Mouse (Mus musculus): ENCODE measurements around the gene Prr5l.

The Prr5l gene

DNA sequence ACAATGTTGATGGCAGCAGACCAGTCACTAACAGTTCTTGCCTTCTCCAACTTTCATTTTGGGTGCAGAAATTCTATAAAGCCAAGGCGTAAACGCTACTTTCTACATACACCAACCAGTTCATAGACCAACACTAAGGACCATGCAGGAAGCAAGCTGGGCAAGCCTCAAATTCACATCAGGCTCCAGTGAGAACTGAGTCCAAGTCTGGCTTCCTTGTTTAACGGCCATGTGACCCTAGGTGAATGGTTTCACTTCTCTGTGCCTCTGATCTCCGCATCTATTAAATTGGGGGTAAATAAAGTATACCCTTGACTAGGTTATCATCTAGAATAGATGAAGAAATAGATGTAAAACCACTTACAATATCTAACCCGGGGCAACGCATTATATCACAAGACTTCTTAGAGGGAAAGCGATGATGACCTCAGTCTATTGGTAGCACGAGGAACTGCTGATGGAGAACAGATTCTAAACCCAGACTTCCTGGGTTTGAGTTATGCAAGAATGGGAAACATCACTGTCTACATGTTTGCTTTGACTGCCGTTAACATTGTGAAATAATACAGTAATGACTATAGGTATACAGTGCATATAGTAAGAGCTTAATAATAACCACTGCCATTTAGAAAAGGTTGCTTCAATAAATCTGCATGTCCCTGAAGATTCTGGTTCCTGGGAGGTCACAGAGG lies 1.2 kb downstream of the Prr5l start:
- DNase-seq (ENCODE audit: low spot score): no peak

DNA sequence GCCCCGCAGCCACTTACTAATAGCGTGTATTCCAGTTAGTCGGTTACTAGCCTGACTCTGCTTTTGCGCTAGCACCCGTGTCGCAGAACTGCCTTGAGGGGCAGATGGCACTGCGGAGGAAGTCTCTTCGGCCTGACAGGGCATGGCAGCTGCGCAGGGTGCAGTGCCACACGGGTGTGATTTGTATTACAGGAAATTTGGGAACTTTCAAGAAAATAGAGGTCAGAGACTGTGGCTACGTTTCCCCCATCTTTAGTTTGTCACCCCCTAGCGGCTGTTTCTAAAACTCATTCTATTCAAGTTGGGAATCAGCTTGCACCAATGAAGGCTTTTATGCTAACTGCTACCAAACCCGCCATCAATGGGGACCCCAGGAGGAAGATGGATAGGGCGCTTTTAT lies 11.6 kb downstream of the Prr5l start:
- peak; percentile 87 for DNase-seq (ENCODE audit: low spot score)

DNA sequence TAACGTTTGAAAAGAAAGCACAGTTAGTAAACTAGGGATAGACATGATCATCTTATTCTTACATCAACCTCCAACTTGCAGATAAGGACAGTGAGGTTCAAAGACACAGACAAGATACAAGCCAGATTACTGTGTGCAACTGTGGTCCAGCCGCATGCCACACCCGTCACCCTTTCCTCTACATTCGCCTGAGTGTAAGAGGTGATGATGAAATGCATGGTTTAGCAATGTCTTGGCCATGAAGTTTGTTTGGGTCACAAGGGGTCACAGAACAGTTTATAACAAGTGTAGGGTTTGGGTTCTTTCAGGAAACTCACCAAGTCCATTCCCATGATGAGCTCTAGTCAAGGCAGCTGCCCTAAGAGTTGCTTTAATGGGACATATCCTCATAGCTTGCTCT lies 14.1 kb downstream of the Prr5l start:
- no peak for DNase-seq (ENCODE audit: low spot score)

DNA sequence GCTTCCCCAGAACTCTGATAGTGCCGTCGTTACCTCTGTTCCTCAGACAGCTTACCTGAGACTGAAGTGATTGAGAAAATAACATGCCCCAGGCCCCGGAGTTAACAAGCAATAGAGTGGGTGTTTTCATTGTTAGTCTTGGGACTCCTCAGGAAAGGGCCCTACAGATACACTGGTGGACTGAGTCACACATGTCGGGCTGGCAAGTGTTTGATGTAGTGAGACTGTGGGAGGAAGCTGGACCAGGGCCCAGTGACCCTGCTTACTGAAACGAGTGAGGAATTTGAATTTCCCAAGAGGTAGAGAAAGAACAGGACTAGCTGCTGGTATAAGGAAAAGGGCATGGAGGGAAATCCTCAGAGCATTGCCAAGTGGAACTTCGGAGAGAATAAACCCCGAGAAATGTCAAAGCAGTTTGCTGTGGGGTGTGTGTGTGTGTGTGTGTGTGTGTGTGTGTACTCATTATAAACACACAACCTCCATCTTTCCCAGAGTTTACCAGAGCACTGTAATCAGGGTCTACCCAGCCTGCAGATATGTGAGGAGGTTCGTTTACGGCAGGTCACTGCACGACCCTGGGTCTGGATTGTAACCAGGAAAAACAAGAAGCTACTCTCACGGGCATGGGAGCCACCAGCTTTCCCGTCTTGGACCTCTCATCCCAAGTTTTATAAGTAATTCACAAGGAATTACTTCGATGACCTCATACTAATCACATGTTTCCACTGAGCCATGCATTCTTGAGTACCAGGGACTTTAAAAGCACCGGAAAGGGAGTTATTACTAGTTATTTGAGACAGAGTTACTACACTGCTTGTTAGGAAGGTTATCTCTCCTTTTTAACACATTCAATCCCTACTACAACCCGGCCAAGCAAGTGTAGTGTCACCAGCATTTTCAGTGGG lies 20.4 kb downstream of the Prr5l start:
- no peak for DNase-seq (ENCODE audit: low spot score)

DNA sequence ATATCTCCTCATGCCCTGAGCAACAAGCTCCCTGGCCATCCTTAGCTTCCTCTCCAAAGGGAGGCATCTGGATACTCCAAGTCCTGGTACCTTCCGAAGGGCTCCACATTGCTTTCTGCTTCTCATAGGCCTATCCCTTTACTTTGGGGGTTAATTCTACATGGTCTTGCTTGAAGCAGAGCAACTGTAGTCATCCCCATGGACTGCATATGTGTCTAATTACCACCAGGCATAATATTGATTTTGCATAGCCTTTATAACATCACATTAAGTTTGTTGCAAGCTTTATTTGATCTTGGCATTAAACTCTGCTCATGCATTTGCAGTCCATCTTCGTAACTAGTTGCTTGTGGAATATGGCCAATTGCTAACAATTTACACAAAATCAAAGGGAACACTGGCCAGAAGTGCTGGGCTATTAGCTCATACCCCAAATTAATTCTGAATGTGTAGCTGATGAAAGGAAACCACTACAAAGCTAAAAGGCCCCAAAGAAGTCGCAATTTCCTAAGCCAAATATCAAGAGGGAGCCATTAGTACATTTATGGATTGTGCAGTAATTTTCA lies 21.8 kb downstream of the Prr5l start:
- no peak for DNase-seq (ENCODE audit: low spot score)

DNA sequence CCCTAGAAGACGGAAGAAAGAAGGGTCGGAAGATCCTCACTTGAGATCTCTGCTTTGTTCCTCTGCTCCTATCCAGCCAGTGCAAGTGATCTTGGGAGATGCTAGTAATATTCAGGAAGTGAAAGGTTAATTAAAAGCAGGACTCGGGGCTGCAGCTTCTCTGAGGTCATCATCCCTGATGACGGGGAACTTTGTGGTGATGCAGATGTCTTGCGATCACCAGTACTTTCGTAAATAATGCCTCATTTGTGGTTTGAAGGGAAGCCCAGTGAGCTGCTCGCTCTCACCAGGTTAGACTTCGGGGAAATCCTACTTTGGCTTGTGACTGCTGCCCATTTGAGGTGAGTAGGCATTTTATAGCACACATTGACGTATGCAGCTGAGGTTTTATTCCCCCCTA lies 26.7 kb downstream of the Prr5l start:
- DNase-seq (ENCODE audit: low spot score): no peak

DNA sequence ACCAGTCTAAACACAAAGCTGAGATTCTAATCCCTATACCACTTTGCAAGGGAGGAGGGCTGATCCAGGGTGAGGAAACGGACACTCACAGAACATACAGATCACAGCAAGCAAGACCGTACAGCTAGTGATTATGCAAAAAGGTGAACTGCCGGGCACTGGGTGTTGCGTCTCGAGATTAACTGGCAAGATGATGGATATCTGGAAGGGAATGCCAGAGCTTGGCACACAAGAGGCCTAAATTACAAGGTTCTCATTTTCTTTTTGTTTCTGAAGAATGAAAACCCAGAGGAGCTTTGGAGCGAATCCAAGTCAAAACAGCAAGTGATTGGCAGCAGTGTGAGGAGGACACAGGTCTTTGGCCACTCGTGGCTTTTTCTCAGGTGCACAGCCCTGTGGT lies 28.0 kb downstream of the Prr5l start:
- no peak for DNase-seq (ENCODE audit: low spot score)

DNA sequence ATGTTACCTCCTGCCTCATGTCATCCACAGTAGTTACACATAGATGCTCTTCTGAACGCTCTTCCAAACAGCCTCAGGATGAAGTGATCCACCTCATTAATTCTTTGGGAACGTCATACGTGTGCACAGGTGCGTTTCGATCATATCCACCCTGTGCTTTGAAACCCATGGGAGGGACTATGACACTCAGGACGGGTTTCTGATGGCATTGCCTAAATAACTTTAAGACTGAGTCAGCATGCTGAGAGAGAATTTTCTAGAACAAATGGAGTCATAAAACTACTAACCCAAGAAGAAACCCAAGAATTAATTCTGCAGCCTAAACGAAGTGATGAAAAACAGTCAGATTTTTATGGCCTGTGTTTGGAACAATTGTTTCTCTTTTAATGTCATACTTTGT lies 40.1 kb downstream of the Prr5l start:
- no peak for DNase-seq (ENCODE audit: low spot score)

DNA sequence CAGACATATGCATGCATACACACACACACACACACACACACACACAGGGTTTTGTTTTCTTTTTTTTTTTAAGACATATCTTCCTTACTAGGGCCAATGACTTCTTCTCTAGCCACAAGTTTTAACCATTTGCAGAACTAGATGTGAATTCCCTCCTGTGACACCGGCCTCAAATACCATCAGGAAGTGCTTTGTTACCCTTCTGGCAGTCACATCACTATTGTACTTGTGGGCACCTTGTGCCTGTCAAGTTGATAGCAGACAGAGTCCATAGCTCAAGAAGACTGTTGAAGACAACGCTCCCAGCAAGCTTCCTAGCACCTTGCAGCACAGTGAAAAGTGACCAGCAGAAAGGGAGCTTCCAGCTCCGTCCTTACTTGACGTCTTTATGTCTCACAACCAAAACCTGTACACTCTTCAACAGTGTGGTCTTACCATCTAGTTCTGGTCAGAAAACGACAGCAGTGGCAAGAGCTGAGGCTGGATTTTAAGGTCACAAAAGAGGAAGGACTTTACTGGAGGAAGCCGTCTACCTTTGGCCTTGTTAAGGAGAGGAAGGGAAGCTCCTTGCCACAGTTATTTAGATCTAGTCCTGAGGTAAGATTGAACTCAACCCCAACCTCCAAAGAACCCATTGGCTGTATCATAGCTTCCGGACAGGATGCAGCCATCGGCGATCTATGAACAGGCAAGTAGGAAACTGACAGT lies 47.9 kb downstream of the Prr5l start:
- DNase-seq (ENCODE audit: low spot score): no peak

DNA sequence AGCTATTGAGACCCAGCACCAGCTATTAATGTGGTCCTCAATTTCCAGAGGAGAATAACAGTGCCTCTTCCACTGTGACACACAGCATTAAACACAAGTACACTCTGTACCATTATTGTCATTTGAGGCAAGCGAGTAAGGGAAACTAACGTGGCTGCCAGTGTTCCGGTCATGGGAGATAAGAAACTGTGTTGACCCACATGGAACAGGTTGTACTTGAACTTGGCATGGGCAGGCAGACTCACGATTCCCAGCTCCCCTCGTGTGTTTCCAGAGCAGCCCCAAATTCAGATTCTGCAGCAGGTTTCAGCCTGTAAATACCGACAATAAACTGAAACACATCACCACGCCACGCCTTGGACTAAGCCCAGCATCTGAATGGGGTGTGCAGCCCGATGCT lies 50.5 kb downstream of the Prr5l start:
- no peak for DNase-seq (ENCODE audit: low spot score)

DNA sequence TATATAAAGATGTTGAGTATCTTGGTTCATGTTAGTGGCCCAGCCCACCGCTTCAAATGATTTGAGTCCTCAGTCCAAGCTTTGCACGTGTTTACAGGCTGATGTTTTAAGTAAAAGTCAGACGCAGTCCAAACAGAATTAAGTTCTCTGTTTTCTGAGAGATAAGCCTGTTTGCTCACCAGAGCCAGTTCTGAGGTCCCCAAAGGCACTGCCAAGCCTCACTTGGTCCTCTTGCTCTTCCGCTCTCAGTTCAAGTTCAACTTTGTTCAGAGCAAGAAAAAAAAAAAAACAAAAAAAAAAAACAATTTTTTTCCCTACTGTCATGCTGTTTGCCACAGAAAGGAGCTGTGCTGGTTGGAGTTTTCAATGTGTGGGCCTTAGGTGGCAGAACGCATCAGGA lies 51.0 kb downstream of the Prr5l start:
- no peak for DNase-seq (ENCODE audit: low spot score)

DNA sequence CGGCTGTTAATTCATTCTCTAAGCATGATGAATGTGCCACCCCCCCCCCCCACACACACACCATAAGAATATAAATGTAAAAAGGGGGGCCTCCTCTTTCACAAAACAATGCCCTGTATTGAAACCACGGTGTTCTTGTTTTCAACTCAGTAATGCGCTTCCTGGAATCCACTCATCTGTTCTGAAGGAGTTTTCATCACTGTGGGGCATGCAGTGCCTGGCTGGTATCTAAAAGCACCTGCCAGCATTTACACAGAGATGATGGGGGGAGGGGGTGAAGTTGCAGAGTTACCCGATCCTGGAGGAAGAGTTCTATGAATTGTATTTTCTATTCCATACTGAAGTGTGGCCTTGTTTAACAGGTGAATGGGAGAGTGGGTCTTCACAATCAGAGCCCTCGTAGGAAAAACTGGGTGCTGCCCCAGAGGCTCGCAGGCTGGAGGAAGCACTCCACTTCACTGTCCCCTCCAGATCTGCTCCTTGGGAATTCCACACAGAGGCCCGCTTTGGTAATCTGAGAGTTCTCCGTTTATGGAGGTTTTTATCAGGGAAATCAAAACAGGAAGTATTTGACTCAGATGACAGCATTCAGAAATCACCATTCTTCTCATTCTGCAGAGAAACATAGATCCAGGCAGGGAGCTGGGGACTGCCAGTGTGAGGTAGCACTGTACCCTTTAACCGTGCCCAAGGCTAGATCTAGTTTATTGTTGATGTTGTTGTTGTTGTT lies 52.5 kb downstream of the Prr5l start:
- no peak for DNase-seq (ENCODE audit: low spot score)

DNA sequence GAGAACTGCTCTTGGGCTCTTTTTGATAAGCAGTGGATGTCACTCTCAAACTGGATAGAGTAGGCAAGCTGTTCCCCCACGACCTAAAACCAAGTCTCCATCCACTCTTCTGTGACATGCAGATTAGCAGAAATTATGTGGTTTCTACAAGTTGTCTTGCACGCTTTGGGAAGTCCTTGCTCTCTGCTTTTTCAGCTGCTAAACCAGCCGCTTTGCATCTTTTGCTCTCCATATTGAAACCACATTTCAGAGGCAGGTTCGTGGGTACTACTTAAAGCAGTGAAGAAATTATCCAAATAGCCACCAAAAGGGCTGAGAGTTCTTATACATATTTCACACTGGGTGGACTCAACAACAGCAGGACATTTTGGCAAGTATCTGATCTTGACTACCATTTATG lies 53.8 kb downstream of the Prr5l start:
- DNase-seq (ENCODE audit: low spot score): no peak

DNA sequence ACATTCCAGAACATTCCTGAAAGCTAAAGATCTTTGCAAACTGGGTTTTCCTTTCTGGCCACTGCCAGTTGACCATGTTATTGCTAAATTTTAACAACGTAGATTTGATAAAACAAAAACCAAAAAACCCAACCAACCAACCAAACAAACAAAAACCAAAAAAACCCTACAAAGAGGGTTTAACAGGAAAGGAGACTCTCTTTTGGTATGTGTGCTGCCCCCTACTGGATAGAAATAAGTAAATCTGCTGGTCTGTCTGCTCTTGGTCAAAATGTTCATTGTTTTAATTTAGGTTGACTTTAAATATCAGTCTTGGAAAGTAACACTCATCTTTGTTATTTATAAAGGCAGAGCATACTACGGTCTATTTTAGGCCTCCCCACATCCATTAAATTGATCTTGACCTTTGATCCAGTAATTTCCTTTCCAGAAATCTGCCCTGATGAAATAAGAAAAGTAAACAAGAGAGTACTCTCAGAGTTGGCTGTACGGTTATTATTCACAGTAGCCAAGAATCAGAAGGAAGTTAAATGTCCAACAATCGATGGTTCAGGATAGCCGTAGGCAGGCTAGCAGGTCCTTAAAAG lies 54.7 kb downstream of the Prr5l start:
- DNase-seq (ENCODE audit: low spot score): peak; percentile 75

DNA sequence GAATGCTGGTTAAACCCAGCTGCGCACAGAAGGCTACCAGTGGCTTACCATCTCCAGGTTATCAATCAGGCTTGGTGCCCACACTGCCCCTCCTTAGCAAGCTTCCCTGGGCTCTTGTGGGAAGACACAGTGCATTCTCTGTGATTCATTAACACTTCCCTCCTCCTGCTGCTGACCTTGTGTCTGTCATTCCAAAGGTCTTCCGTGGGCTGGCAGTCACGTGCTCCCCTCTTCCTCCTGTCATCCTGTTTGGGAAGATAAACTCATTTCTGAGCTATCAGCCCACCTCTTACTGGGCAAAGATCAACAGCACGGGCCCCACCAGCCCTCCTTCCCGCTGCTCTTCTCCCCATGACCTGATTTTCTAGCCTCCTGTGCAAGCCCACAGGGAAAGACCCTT lies 55.2 kb downstream of the Prr5l start:
- DNase-seq (ENCODE audit: low spot score): peak; percentile 20

DNA sequence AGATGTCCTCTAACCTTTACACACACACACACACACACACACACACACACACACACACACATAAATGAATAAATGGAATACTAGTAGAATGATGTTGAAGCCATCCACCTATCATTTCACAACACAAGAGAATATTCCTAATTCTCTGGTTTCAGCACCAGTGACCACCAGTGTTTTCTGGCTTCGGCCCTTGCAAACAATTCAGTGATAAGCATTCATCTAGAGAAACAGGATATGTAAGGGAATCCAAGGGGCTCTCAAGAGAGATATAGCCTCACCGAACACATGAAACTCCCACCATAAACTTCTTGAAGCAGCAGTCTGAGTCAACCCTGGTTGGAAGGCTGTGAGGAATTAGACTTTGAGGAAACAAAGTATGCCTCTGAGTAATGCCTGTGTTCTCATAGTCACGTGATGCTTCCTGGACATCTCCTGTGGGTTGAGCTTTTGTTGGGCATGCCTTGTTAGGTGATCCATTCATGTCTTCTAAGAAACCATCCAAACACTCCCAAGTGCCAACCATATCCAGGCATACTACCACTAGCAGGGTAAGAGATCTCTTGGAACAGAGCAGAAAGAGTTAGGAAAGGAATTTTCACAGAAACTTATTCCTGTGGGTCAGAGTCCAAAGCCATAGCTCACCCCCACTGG lies 55.8 kb downstream of the Prr5l start:
- no peak for DNase-seq (ENCODE audit: low spot score)

DNA sequence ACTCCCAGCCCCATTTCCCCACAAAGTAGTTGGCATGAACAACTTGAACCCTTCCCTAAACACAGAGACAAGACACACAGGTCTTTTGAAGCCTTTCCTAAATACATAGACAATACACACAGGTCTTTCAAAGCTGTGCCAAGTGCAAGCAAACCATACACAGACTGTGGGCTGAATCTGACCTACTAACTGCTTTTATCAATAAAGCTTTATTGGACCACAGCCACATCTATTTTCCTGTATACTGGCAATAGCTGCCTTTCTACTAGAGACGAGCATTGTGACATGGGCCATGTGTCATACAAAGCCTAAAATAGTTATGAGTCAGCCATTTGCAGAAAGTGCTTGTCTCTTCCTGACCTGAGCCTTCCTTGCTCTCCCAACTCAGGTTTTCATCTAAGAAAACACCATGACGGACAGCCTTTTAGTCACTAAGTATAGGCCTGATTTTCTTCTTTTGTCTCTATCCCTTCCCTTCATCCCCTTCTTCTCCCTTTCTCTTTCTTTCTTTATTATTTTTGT lies 56.6 kb downstream of the Prr5l start:
- DNase-seq (ENCODE audit: low spot score): no peak

DNA sequence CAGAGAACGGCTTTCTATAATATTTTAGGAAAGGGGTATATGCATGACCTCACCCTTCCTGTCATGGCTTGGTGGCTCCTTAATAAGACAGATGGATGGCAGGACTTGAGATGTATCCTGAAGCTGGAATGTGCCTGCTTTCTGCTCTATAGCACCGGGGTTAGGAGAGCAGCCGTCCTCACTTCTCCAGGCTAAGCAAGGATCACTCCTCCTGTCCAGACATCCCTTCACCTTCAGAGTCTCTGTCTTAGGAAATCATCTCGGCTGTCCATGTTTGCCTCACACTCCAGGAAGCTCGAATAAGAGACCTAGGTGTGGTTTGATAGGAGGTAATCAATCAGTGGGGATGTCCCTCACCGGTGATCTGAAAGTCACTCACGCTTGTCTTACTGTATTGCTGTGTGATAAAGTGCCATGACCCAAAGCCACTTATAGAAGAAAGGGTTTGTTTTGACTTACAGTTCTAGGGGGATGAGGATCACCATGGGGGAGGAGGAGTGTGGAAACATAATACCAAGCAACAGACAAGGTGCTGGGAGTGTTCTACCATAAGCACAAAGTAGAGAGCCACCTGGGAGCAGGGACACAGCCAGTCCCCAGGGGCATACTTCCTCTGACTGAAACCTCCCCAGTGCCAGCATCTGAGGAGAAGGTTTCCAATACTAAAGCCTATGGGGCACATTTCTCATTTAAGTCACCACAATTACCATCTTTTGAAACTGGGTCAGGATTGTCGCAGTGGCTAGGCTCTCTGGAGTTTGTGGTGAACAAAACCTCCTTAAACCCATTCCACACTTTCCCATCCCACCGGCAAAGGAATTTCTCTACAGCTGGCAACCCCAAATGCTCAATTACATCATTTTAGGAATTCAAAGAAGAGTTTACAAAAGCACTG lies 57.4 kb downstream of the Prr5l start:
- no peak for DNase-seq (ENCODE audit: low spot score)

DNA sequence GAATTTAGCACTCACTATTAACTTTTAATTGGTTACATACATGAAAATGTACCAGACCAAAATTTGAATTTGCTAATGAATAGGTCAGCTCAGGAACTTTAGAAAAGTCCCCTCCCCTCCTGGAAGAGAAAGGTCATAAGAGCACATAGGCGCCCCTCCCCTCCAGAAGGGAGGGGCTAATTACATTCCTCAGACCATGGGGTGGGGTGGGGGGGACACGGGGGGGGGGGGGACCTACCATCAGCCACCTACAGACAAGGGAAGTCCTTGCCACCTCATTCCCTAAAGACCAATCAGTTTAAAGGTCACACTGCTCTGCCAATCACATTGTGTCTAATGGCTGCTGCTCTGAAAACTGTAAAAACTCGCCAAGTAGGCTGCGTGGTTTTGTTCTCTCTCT lies 59.0 kb downstream of the Prr5l start:
- no peak for DNase-seq (ENCODE audit: low spot score)

DNA sequence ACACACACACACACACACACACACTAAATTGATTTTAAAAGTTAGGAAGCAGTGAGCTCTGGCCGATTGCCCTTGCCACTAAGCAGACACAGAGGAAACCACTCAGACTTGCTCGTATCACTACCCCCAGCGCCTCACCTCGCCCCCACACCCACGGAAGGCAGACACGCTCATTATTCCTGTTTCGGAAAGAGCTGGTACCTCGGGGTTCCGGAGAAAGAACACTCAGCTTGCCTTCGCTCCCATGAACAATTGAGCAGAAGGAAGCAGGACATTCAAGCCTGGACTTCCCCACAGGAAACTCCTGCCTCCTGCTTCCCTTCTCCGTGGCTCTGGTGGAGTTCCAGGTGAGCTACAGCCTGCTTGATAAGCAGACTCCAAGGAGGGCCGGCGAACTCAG lies 60.0 kb downstream of the Prr5l start:
- DNase-seq (ENCODE audit: low spot score): no peak

All from embryo, embryonic 10.5 days (tissue).